Mouse (Mus musculus) MEL (cell line): Measurements from ENCODE around the gene Bmt2.

ENCODE experiments used
- CTCF ChIP-seq, 3 experiments: IDR thresholded peaks in 2 of 3; conservative IDR thresholded peaks in 1 of 3; 2 replicates each; pipeline ENCODE4 v1.5.1; 2011 to 2012; ENCODE audit warnings: low read length in 3 of 3, low read depth in 2 of 3, mild to moderate bottlenecking in 2 of 3, improper control_type of control experiment in 1 of 3, inconsistent platforms in 1 of 3, mixed read lengths in 1 of 3, moderate library complexity in 1 of 3; ENCODE audit not compliant: control insufficient read depth in 1 of 3, insufficient read depth in 1 of 3, poor library complexity in 1 of 3, severe bottlenecking in 1 of 3
- EP300 ChIP-seq, 2 experiments: IDR thresholded peaks; 2 replicates each; pipeline ENCODE4 v1.6.1; 2011; ENCODE audit warnings: improper control_type of control experiment in 2 of 2, low read length in 2 of 2, low read depth in 1 of 2, mild to moderate bottlenecking in 1 of 2
- ETS1 ChIP-seq: IDR thresholded peaks from 2 replicates; pipeline ENCODE4 v1.6.1; 2012; ENCODE audit warnings: low read depth, mild to moderate bottlenecking, inconsistent platforms, low read length, improper control_type of control experiment, moderate library complexity
- MAFK ChIP-seq: IDR thresholded peaks from 2 replicates; pipeline ENCODE4 v1.6.1; 2011; ENCODE audit warnings: low read depth, mild to moderate bottlenecking, low read length, improper control_type of control experiment, borderline replicate concordance
- MEF2A ChIP-seq: IDR thresholded peaks from 2 replicates; pipeline ENCODE4 v1.6.1; 2014; ENCODE audit warnings: low read depth, mild to moderate bottlenecking, inconsistent platforms, low read length, improper control_type of control experiment; ENCODE audit not compliant: poor library complexity, insufficient replicate concordance, severe bottlenecking; ENCODE audit errors: extremely low read depth
- NELFE ChIP-seq: IDR thresholded peaks from 2 replicates; pipeline ENCODE4 v1.6.1; 2011; ENCODE audit warnings: low read depth, low read length, improper control_type of control experiment
- POLR2A ChIP-seq, 2 experiments: IDR thresholded peaks; 2 replicates each; pipeline ENCODE4 v1.6.1; 2011 to 2012; ENCODE audit warnings: low read length in 2 of 2, mild to moderate bottlenecking in 2 of 2, control low read depth in 1 of 2, improper control_type of control experiment in 1 of 2, low read depth in 1 of 2, moderate library complexity in 1 of 2; ENCODE audit not compliant: control insufficient read depth in 1 of 2, insufficient read depth in 1 of 2, poor library complexity in 1 of 2
- POLR2AphosphoS2 ChIP-seq: IDR thresholded peaks from 2 replicates; pipeline ENCODE4 v1.6.1; 2011; ENCODE audit warnings: low read length, improper control_type of control experiment
- USF2 ChIP-seq, 2 experiments: IDR thresholded peaks; 2 replicates each; pipeline ENCODE4 v1.6.1; 2011 to 2012; ENCODE audit warnings: improper control_type of control experiment in 2 of 2, low read length in 2 of 2, borderline replicate concordance in 1 of 2, inconsistent platforms in 1 of 2, low read depth in 1 of 2, mild to moderate bottlenecking in 1 of 2; ENCODE audit not compliant: insufficient read depth in 1 of 2

DNA sequence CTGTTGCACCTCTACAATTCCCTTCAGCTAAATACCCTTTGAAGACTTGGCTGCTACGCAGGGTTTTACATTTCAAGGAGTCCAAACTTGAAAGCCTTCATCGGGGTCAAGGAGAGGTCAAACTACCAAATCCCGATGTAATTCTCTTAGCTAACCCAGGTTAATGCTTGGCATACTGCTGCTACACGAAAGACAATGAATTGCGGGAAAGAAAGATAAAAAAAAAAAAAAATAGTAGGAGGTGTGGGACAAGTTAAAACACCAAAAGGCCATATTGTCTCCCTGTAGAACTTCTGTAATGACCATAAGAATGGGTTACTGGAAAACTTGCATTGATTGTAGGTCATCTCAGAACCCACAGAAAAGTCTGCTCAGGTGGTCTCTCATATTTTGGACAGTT lies 583 bp upstream of the Bmt2 start:
- no peak for TF ChIP-seq CTCF (IDR thresholded peaks at IDR 0.05 in 2 of 3, conservative IDR thresholded peaks at IDR 0.05 in 1 of 3; ENCODE audit: control insufficient read depth in 1 of 3, insufficient read depth in 1 of 3, low read depth in 2 of 3, low read length in 3 of 3, poor library complexity in 1 of 3, severe bottlenecking in 1 of 3)
- TF ChIP-seq EP300 (IDR thresholded peaks at IDR 0.05; ENCODE audit: low read depth in 1 of 2, low read length in 2 of 2): no peak
- TF ChIP-seq MEF2A: no peak
- TF ChIP-seq POLR2A (IDR thresholded peaks at IDR 0.05; ENCODE audit: control insufficient read depth in 1 of 2, insufficient read depth in 1 of 2, low read depth in 1 of 2, low read length in 2 of 2, poor library complexity in 1 of 2): no peak
- TF ChIP-seq MAFK: no peak
- TF ChIP-seq ETS1: no peak
- TF ChIP-seq POLR2AphosphoS2: no peak
- TF ChIP-seq NELFE: no peak
- TF ChIP-seq USF2 (IDR thresholded peaks at IDR 0.05; ENCODE audit: borderline replicate concordance in 1 of 2, insufficient read depth in 1 of 2, low read depth in 1 of 2, low read length in 2 of 2): no peak
